Mouse (Mus musculus) central nervous system, embryonic 18 days (tissue): Measurements from ENCODE around the gene Cd8a. TPM values are rescaled to one million over a fixed set of nuclear protein-coding genes. Genes with fewer than 3 reads are reported as not detected.

ENCODE experiments used
- polyA plus RNA-seq: library from polyadenylated mRNA; depleted of rRNA; stranded (reverse); fragments of >200 nt; gene quantifications from 2 replicates; pipeline ENCODE4 v1.2.3, GENCODE M21; 2012; rRNA removed

The Cd8a gene
- polyA plus RNA-seq: not detected in 2 replicates

DNA sequence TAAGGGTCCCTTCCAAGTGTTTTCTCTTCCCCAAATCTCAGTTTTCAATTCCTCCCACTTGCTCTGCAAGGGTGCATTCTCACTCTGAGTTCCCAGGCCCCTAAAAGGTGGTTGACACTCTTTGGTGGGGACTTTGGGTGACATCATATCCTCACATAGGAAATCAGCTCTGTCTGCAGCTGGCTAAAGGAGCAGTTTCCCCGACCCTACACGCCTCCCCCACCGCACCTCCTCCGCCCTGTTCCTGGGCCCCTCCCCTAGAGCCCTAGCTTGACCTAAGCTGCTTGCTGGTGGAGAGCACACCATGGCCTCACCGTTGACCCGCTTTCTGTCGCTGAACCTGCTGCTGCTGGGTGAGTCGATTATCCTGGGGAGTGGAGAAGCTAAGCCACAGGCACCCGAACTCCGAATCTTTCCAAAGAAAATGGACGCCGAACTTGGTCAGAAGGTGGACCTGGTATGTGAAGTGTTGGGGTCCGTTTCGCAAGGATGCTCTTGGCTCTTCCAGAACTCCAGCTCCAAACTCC, at the start of gene Cd8a:
Gene Cd8a, plus strand, starts transcription at position 179 of the 527 bp plus-strand sequence.

Other genes with a start within 250 kb of the Cd8a start
- 3.1 TPM in 2 replicates for gene Thnsl2, start 229.0 kb upstream of the Cd8a start, polyA plus RNA-seq
- gene Fabp1, start 173.6 kb upstream of the Cd8a start, polyA plus RNA-seq: not detected in 2 replicates
- gene Krcc1, start 101.8 kb upstream of the Cd8a start, polyA plus RNA-seq: 8.6 and 9.9 TPM in 2 replicates
- gene Smyd1, start 51.2 kb upstream of the Cd8a start, polyA plus RNA-seq: 0.91 and 2.8 TPM in 2 replicates
- gene Cd8b1, start 50.6 kb upstream of the Cd8a start, polyA plus RNA-seq: not detected in 2 replicates
- 33.7 and 37.5 TPM in 2 replicates for gene Rmnd5a, start 67.2 kb downstream of the Cd8a start, polyA plus RNA-seq
- gene Rnf103, start 120.5 kb downstream of the Cd8a start, polyA plus RNA-seq: 26.3 and 26.7 TPM in 2 replicates
- gene Chmp3, start 170.4 kb downstream of the Cd8a start, polyA plus RNA-seq: 68.0 and 68.4 TPM in 2 replicates